ENCODE assay signal across 16 mouse cellular contexts in the genomic region with DNA sequence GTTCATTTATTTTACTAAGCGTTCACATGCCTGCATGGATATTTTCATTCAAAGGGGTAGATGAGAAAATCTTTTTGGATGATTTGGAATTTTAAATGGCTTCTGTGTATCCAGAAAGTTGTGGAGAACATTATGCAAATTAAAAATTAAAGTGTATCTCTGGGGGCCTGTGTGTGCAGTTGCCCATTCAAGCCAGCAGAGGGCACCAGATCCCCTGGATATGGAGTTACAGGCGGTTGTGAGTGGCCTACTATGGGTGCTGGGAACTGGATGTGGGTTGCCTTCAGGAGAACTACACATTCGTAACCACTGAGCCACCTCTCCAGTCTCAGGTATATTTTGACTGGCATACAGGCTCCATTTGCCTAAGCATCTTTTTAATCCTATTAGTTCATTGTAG.
DNase-seq lines count a peak whose midpoint lies in the region; ATAC-seq and TF ChIP-seq lines count a peak whose summit lies in the region.
"Had no signal": no experiment of that assay in that cellular context is flagged by ENCODE, and none has a peak within 500 bp of the region (broad histone marks: within the 10 kb centered on the region; RNA-seq: fewer than 3 reads in every experiment).

No protein-coding gene starts in this region.

- WGBS in liver, embryonic 14.5 days (ENCODE audit: insufficient replicate concordance): 60% methylated on average over 3 of the region's 3 CpGs
- 74% methylated on average over 3 of the region's 3 CpGs for WGBS in liver, embryonic 12.5 days (ENCODE audit: insufficient replicate concordance)

- TF ChIP-seq POLR2A in MEL (IDR thresholded peaks at IDR 0.05; ENCODE audit: control insufficient read depth in 1 of 2, insufficient read depth in 1 of 2, low read depth in 1 of 2, low read length in 2 of 2, poor library complexity in 1 of 2): no peak

- no peaks in the 10 kb centered on the region for H3K9me3 ChIP-seq in liver, embryonic 14.5 days (ENCODE audit: control insufficient read depth, low read length)
- H3K9me3 ChIP-seq in liver, embryonic 12.5 days (replicated peaks): peaks cover 5% of the 10 kb centered on the region; the same call in 1 of the 2 replicates
- H3K9me3 ChIP-seq in MEL (replicated peaks; ENCODE audit: insufficient read depth, low read length): no peaks in the 10 kb centered on the region
- H3K9me3 ChIP-seq: heart, embryonic 15.5 days; neural tube, embryonic 13.5 days had no signal

- no peak for ATAC-seq in liver, embryonic 14.5 days (ENCODE audit: insufficient read depth)
- ATAC-seq in liver, embryonic 12.5 days: no peak
- no peak for ATAC-seq in erythroid progenitor cell, adult 5-6 weeks (replicated peaks; ENCODE audit: low FRiP score, poor library complexity, severe bottlenecking)

- DNase-seq in gastrocnemius, adult 2 months: no peak
- DNase-seq in gastrocnemius, postnatal 10 days: no peak
- DNase-seq in liver, embryonic 14.5 days (ENCODE audit: low read depth in 3 of 3, low spot score in 3 of 3): no peak
- DNase-seq in A20 (ENCODE audit: low read depth, low spot score): peak; percentile 10
- peak; percentile 23 for DNase-seq in MEL (ENCODE audit: low read depth, low spot score)
- DNase-seq in gastrocnemius, adult 8-10 months (ENCODE audit: low spot score in 2 of 2): no peak
- DNase-seq: cerebellum, adult 11 months; cerebellum, postnatal 36 days; kidney, adult 18-20 months; right cerebral cortex, postnatal 4 days had no signal

- no peak overlapping the region for H3K9ac ChIP-seq in liver, embryonic 14.5 days (replicated peaks)
- no peak overlapping the region for H3K9ac ChIP-seq in liver, embryonic 12.5 days
- no peak overlapping the region for H3K9ac ChIP-seq in MEL (ENCODE audit: control insufficient read depth, low read depth, low read length, poor library complexity, severe bottlenecking)
- H3K9ac ChIP-seq: embryonic facial prominence, embryonic 12.5 days; heart, embryonic 15.5 days; limb, embryonic 13.5 days; neural tube, embryonic 13.5 days had no signal

- no peak overlapping the region for H3K4me3 ChIP-seq in gastrocnemius, adult 2 months
- H3K4me3 ChIP-seq in liver, embryonic 14.5 days (ENCODE audit: insufficient read depth in 1 of 2, low read depth in 2 of 2, low read length in 2 of 2): no peak overlapping the region
- no peak overlapping the region for H3K4me3 ChIP-seq in liver, embryonic 12.5 days
- no peak overlapping the region for H3K4me3 ChIP-seq in MEL (ENCODE audit: control insufficient read depth in 1 of 2, insufficient read depth in 1 of 2, low read depth in 2 of 2, low read length in 2 of 2)
- H3K4me3 ChIP-seq: embryonic facial prominence, embryonic 12.5 days; heart, embryonic 15.5 days; limb, embryonic 13.5 days; neural tube, embryonic 13.5 days had no signal

- H3K4me1 ChIP-seq in liver, embryonic 14.5 days (replicated peaks; ENCODE audit: control insufficient read depth in 2 of 2, insufficient read depth in 2 of 2, low read length in 1 of 2): peaks cover 0 to 4% of the 10 kb centered on the region in 2 experiments; a peak in 2 of 4 replicates
- H3K4me1 ChIP-seq in liver, embryonic 12.5 days: no peaks in the 10 kb centered on the region
- no peaks in the 10 kb centered on the region for H3K4me1 ChIP-seq in MEL (ENCODE audit: control insufficient read depth in 1 of 2, insufficient read depth in 2 of 2, low read length in 2 of 2)
- H3K4me1 ChIP-seq: embryonic facial prominence, embryonic 12.5 days; heart, embryonic 15.5 days; limb, embryonic 13.5 days; neural tube, embryonic 13.5 days had no signal

- no peak overlapping the region for H3K4me2 ChIP-seq in liver, embryonic 14.5 days (ENCODE audit: low read depth)
- no peak overlapping the region for H3K4me2 ChIP-seq in liver, embryonic 12.5 days
- H3K4me2 ChIP-seq: embryonic facial prominence, embryonic 12.5 days; heart, embryonic 15.5 days; limb, embryonic 13.5 days; neural tube, embryonic 13.5 days had no signal

- intact Hi-C loops in gastrocnemius, adult 2 months (cut with DNase I): no loop called here

- TF ChIP-seq RAD21 in MEL (IDR thresholded peaks at IDR 0.05; ENCODE audit: low read depth, low read length): peak; percentile 28

- peak; percentile 36; the same call in 1 of the 2 replicates for TF ChIP-seq CTCF in gastrocnemius, adult 2 months (IDR thresholded peaks at IDR 0.05)
- peak; percentile 66 for TF ChIP-seq CTCF in liver, embryonic 14.5 days (IDR thresholded peaks at IDR 0.05; ENCODE audit: low read depth)
- TF ChIP-seq CTCF in MEL (IDR thresholded peaks at IDR 0.05 in 2 of 3, conservative IDR thresholded peaks at IDR 0.05 in 1 of 3; ENCODE audit: control insufficient read depth in 1 of 3, insufficient read depth in 1 of 3, low read depth in 2 of 3, low read length in 3 of 3, poor library complexity in 1 of 3, severe bottlenecking in 1 of 3): peak in 2 of 3 experiments; percentile 51 to 70; a peak in 5 of 6 replicates

- no peak overlapping the region for H3K27ac ChIP-seq in gastrocnemius, adult 2 months
- no peak overlapping the region for H3K27ac ChIP-seq in liver, embryonic 14.5 days
- no peak overlapping the region for H3K27ac ChIP-seq in liver, embryonic 12.5 days
- no peak overlapping the region for H3K27ac ChIP-seq in MEL (ENCODE audit: control insufficient read depth, low read depth, low read length)
- H3K27ac ChIP-seq: embryonic facial prominence, embryonic 12.5 days; heart, embryonic 15.5 days; limb, embryonic 13.5 days; neural tube, embryonic 13.5 days had no signal

- no peaks in the 10 kb centered on the region for H3K27me3 ChIP-seq in liver, embryonic 14.5 days (ENCODE audit: control insufficient read depth, insufficient read depth, low read length)
- no peaks in the 10 kb centered on the region for H3K27me3 ChIP-seq in liver, embryonic 12.5 days (replicated peaks)
- no peaks in the 10 kb centered on the region for H3K27me3 ChIP-seq in MEL (ENCODE audit: control insufficient read depth in 1 of 2, insufficient read depth in 2 of 2, low read length in 2 of 2)
- H3K27me3 ChIP-seq: embryonic facial prominence, embryonic 12.5 days; heart, embryonic 15.5 days; limb, embryonic 13.5 days; neural tube, embryonic 13.5 days had no signal

- no peak for TF ChIP-seq EP300 in liver, embryonic 14.5 days (IDR thresholded peaks at IDR 0.05; ENCODE audit: low read depth)
- no peak for TF ChIP-seq EP300 in MEL (IDR thresholded peaks at IDR 0.05; ENCODE audit: low read depth in 1 of 2, low read length in 2 of 2)

- H3K36me3 ChIP-seq in liver, embryonic 14.5 days (replicated peaks; ENCODE audit: control insufficient read depth, insufficient read depth, low read depth): no peaks in the 10 kb centered on the region
- H3K36me3 ChIP-seq in liver, embryonic 12.5 days: no peaks in the 10 kb centered on the region
- no peaks in the 10 kb centered on the region for H3K36me3 ChIP-seq in MEL (ENCODE audit: control insufficient read depth in 1 of 2, insufficient read depth in 2 of 2, low read length in 2 of 2)
- H3K36me3 ChIP-seq: embryonic facial prominence, embryonic 12.5 days; heart, embryonic 15.5 days; limb, embryonic 13.5 days; neural tube, embryonic 13.5 days had no signal

- H3K79me2 ChIP-seq in MEL (ENCODE audit: control insufficient read depth, insufficient read depth, low read length, poor library complexity): no peaks in the 10 kb centered on the region

TF ChIP-seq in MEL, 35 proteins besides CTCF, POLR2A, EP300 and RAD21:
- TF ChIP-seq MAX (IDR thresholded peaks at IDR 0.05; ENCODE audit: low read length) (no peak), ZNF384 (IDR thresholded peaks at IDR 0.05; ENCODE audit: low read depth, low read length) (no peak), ZC3H11A (IDR thresholded peaks at IDR 0.05; ENCODE audit: low read depth, low read length) (0 out of 2 replicates have a peak, but pooled peaks have one; percentile 26), SMC3 (IDR thresholded peaks at IDR 0.05; ENCODE audit: low read depth, low read length) (peak; percentile 43), HCFC1 (IDR thresholded peaks at IDR 0.05; ENCODE audit: low read depth, low read length) (no peak), E2F4 (IDR thresholded peaks at IDR 0.05; ENCODE audit: borderline replicate concordance, low read depth, low read length) (no peak)
TF ChIP-seq in MEL: peak in this region for 2.

Comparison
In these comparisons a context has a peak if more than half of its experiments do, and no peak if none do; other contexts are left out.
1. DNase-seq: peak in A20 (single experiment) and MEL (single experiment); none in gastrocnemius, adult 2 months (single experiment), gastrocnemius, postnatal 10 days (single experiment), liver, embryonic 14.5 days (0 of 3) and gastrocnemius, adult 8-10 months (0 of 2).
2. Peak in every context shown above with its lines, with median percentiles within 50 percentile points of each other: CTCF ChIP-seq.